Mouse (Mus musculus) olfactory bulb, adult 2 months (tissue): Measurements from ENCODE around the gene Insl3.

Experiments used
- CTCF ChIP-seq: fragments of 200-500 bp; IDR thresholded peaks from 2 replicates; pipeline ENCODE4 v1.5.1; 2012; ENCODE audit warnings: low read depth, mild to moderate bottlenecking, low read length, moderate library complexity; ENCODE audit not compliant: insufficient read depth
- POLR2A ChIP-seq: fragments of 200-500 bp; IDR thresholded peaks from 2 replicates; pipeline ENCODE4 v1.6.1; 2012; ENCODE audit warnings: mild to moderate bottlenecking, low read depth, low read length, moderate library complexity; ENCODE audit not compliant: insufficient read depth

DNA sequence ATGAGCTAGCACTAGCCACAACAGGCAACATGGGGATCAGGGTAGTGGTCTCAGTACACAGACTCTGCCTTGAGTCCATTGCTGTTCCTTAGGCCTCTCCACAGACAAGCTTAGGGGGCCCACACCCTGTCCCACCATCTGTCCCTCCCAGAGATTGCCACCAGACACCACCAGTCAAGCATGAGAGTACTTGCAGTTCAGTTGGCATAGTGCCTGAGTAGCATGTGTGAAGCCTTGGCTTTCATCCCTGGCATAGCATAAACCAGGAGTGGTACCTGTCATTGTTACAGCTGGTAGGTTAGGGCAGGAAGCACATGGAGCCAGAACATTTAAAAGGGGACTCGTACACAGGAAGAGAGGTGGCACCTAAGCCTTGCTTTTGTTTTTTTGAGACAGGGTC, 29.3 kb upstream of the Insl3 start:
- no peak for TF ChIP-seq CTCF
- no peak for TF ChIP-seq POLR2A
